Mouse (Mus musculus) stomach, adult 2 months (tissue): ENCODE results near the gene 4930556J24Rik. TPM values are rescaled to one million over a fixed set of nuclear protein-coding genes. Genes with fewer than 3 reads are reported as not detected.

Experiments
- polyA plus RNA-seq: library from polyadenylated mRNA; depleted of rRNA; stranded (reverse); fragments of >200 nt; gene quantifications from 2 replicates; pipeline ENCODE4 v1.2.3, GENCODE M21; 2012; rRNA removed

Gene 4930556J24Rik
- 0.06 TPM in 1 of 2 replicates, not detected in the other for polyA plus RNA-seq

GRCm38 (mm10) chr11:3976678-3977077 lies at the start of gene 4930556J24Rik:
4930556J24Rik (minus strand) TSS chr11:3976778.

GRCm38 (mm10) chr11:3983291-3983862 lies 6.8 kb upstream of the 4930556J24Rik start, which contains the start of gene Gal3st1:
Gal3st1 (plus strand) TSS chr11:3983636.

GRCm38 (mm10) chr11:3963610-3964415 lies 12.8 kb downstream of the 4930556J24Rik start, which contains the start of gene Pes1:
Pes1 (plus strand) TSS chr11:3963975.

GRCm38 (mm10) chr11:3931511-3932211 lies 44.9 kb downstream of the 4930556J24Rik start, which contains the start of gene Tcn2:
Tcn2 (minus strand) TSS chr11:3932159.

GRCm38 (mm10) chr11:3914109-3914840 lies 62.3 kb downstream of the 4930556J24Rik start, which contains the start of gene Slc35e4:
Slc35e4 (minus strand) TSS chr11:3914664.

GRCm38 (mm10) chr11:3894406-3895281 lies 81.9 kb downstream of the 4930556J24Rik start, which contains the start of the genes 4921536K21Rik and Dusp18:
4921536K21Rik (minus strand) TSS chr11:3895098.
Dusp18 (plus strand) TSS chr11:3895240.

Other genes starting within 250 kb of the 4930556J24Rik start
- gene Osbp2, start 112.9 kb downstream of the 4930556J24Rik start, polyA plus RNA-seq: 0.37 and 0.44 TPM in 2 replicates
- 0.04 and 0.10 TPM in 2 replicates for gene 4921536K21Rik, start 81.7 kb downstream of the 4930556J24Rik start, polyA plus RNA-seq
- gene Dusp18, start 81.5 kb downstream of the 4930556J24Rik start, polyA plus RNA-seq: 1.9 and 2.2 TPM in 2 replicates
- 8.5 and 12.9 TPM in 2 replicates for gene Slc35e4, start 62.1 kb downstream of the 4930556J24Rik start, polyA plus RNA-seq
- gene Tcn2, start 44.6 kb downstream of the 4930556J24Rik start, polyA plus RNA-seq: 50.1 and 51.5 TPM in 2 replicates
- gene Pes1, start 12.8 kb downstream of the 4930556J24Rik start, polyA plus RNA-seq: 14.7 and 20.1 TPM in 2 replicates
- gene Gal3st1, start 6.9 kb upstream of the 4930556J24Rik start, polyA plus RNA-seq: 206 and 249 TPM in 2 replicates
- gene Sec14l4, start 54.7 kb upstream of the 4930556J24Rik start, polyA plus RNA-seq: 5.1 and 5.4 TPM in 2 replicates
- not detected in 2 replicates for gene Sec14l3, start 88.1 kb upstream of the 4930556J24Rik start, polyA plus RNA-seq
- 22.0 and 31.2 TPM in 2 replicates for gene Mtfp1, start 118.7 kb upstream of the 4930556J24Rik start, polyA plus RNA-seq
- gene Sec14l2, start 146.6 kb upstream of the 4930556J24Rik start, polyA plus RNA-seq: 0.34 and 0.81 TPM in 2 replicates
- gene Rnf215, start 158.4 kb upstream of the 4930556J24Rik start, polyA plus RNA-seq: 12.9 and 13.4 TPM in 2 replicates
- 2.2 and 2.9 TPM in 2 replicates for gene Ccdc157, start 183.5 kb upstream of the 4930556J24Rik start, polyA plus RNA-seq
- 12.3 and 12.9 TPM in 2 replicates for gene Sf3a1, start 183.6 kb upstream of the 4930556J24Rik start, polyA plus RNA-seq
- 40.3 and 50.5 TPM in 2 replicates for gene Tbc1d10a, start 210.0 kb upstream of the 4930556J24Rik start, polyA plus RNA-seq
- 9.6 and 11.2 TPM in 2 replicates for gene Castor1, start 241.4 kb upstream of the 4930556J24Rik start, polyA plus RNA-seq